Mouse (Mus musculus) testis, postnatal 14 days (tissue): ENCODE measurements around the gene Fcnb.

Source experiments
- DNase-seq: peaks from one replicate; pipeline ENCODE4 v3.0.0; 2021; ENCODE audit warnings: low spot score

Gene Fcnb

GRCm38 (mm10) chr2:28084768-28085167, at the start of gene Fcnb:
Gene Fcnb, minus strand, starts transcription at chr2:28084885.
- no peak for DNase-seq

- DNase-seq = no peak
These were observed 49.1 kb upstream of the Fcnb start for GRCm38 (mm10) chr2:28133833-28134232.

DNA sequence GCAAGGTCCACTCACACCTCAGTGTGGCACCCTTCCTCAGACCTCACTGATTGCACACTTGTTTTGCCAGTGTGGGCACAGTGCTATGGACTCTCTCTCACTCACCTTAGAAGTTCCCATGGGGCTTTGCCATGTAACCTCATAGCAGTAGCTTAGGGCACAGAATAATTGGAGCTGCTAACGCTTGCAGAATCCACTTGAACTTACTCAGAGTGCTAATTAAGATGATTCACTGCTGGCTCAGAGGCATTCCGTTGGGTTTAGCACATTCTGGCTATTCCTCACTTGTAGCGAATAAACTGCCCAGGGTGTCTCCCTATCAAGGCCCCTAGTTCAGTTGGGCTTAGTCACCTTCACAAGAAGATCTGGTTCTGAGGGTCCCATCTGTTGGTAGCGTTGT, 47.4 kb upstream of the Fcnb start:
- no peak for DNase-seq

- no peak for DNase-seq
These were observed 42.2 kb upstream of the Fcnb start for GRCm38 (mm10) chr2:28126763-28127438.

- no peak for DNase-seq
These were observed 39.2 kb upstream of the Fcnb start for GRCm38 (mm10) chr2:28123910-28124309.

- DNase-seq = no peak
These were observed 36.6 kb upstream of the Fcnb start for GRCm38 (mm10) chr2:28121309-28121708.

DNA sequence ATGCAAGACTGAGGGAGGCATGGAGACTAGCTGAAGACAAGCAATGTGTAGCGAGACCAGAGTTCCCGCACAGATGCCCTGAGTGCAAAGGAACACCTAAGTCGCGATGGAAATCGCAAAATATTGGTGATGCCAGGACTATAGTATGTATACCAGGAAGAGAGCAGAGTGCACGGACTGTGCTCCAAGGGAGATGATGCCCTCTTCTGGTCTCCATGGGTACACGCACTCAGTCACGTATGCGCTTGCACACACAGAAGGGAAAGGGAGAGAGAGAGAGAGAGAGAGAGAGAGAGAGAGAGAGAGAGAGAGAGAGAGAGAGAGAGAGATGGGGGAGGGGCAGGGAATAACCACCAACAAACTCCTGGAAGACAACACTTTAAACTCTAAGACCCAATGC, 35.7 kb upstream of the Fcnb start:
- no peak for DNase-seq

- no peak for DNase-seq
These were observed 33.9 kb upstream of the Fcnb start for GRCm38 (mm10) chr2:28118518-28119116.

DNA sequence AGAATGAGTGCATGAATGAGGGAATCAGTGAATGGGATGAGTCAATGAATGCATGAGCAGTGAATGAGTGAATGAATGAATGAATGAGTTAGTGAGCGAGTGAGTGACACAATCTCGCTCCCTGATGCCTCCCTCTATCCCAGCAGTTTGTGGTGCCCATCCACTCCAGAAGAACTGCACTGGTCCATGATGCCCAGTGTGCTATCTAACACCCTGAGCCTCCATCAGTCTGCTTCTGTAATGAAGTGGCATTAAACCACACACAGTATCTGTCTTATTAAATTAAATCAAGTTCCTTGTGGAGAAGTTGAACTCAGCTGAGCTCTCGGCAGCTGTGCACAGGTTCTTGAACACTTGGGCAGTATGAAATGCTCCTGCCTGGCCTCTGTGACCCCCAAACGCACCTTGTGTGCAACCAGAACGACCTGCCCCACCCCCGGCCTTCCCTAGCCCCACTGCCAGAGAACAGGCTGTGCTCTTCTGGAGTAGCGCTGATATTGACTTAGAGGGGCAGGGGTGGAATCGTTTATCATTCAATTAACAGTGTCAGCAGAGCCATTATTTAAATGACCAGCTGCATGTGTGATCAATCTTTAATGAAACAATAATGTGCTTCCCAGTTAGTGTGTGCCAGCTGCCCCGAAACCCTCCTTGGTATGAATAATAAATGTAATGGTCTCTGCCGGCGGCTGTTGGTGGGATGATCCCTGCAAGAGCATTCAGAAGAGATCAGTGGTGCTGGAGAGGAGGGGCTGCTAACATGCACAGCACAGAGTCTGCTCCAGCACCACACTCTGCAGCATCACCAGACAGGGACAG, 33.0 kb upstream of the Fcnb start:
- DNase-seq = no peak

DNA sequence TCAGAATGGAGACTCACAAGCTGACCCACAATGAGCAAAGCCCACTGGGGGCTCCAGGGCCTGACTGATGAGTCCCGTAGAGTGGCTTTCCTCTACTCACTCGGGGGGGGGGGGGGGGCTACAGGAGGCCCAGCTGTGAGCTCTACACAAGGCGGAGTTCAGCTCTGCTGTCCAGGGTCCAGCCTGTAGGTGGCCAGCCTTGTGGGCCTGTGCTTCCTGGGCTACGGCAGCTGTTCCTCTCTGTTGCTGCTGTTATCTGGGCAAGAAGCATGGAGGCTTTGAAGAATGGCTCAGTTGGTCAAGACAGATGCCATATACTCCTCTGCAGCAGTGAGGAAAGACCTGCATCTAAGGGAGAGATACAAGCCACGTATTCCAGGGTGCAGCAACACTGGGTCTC, 24.1 kb upstream of the Fcnb start:
- DNase-seq = no peak

- no peak for DNase-seq
These were observed 21.3 kb upstream of the Fcnb start for GRCm38 (mm10) chr2:28106002-28106401.

DNA sequence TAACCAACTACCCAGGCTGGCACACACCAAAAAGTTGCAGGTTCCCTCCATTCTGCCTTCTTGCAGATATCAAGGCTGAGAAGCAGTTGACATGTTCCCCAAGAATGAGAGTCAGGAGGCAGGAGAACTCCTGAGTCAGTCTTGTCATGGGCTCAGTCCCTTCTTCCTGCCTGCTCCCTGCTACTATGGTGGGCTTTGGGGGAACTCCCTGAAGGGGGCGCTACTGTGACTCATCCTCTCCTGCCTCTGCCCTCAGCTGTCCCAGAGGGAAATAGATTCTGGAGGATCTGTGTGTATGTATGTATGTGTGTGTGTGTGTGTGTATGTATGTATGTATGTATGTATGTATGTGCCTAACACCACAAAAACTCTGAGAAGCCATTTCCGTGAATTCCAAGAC, 19.0 kb upstream of the Fcnb start:
- DNase-seq = no peak

- DNase-seq = no peak
These were observed 17.2 kb upstream of the Fcnb start for GRCm38 (mm10) chr2:28101892-28102291.

- DNase-seq = no peak
These were observed 16.3 kb upstream of the Fcnb start for GRCm38 (mm10) chr2:28100796-28101483.

- DNase-seq = no peak
These were observed 14.1 kb upstream of the Fcnb start for GRCm38 (mm10) chr2:28098547-28099505.

GRCm38 (mm10) chr2:28096751-28097309, 12.1 kb upstream of the Fcnb start:
- no peak for DNase-seq

GRCm38 (mm10) chr2:28092099-28092498, 7.4 kb upstream of the Fcnb start:
- no peak for DNase-seq

GRCm38 (mm10) chr2:28091042-28091441, 6.4 kb upstream of the Fcnb start:
- no peak for DNase-seq

- no peak for DNase-seq
These were observed 5.8 kb upstream of the Fcnb start for GRCm38 (mm10) chr2:28090299-28091008.

DNA sequence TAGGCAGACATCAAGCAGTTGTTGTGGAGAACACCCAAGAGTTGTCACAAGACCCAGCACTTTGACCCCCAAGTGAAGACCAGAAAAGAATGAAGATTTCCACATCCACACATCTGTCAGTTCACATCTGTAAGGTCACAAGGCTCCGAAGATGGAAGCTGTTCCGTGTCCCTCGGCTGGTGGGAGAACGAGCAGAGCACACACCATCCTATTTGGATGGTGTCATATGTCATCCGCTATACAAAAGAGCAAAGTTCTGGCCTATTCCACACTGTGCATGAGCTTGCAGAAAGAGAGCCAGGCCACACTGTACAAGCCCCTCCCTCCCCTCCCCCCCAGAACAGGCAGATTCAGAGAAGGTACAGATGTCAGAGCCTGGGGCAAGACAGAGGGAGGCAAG, 4.4 kb upstream of the Fcnb start:
- DNase-seq = no peak
